Mouse (Mus musculus) lung, embryonic 16.5 days (tissue): ENCODE results near the gene Camta1. TPM values are rescaled to one million over a fixed set of nuclear protein-coding genes. Genes with fewer than 3 reads are reported as not detected.

Experiments used
- ATAC-seq: fragments of 200-750 bp; cut with Nextera tagmentation; 2 replicates; pipeline ENCODE4 v1.8.0; 2017; ENCODE audit warnings: low read depth, mild to moderate bottlenecking, moderate library complexity
- H3K27ac ChIP-seq: fragments of 300-500 bp; sonication (generic); 2 replicates; pipeline ENCODE4 v1.5.1; 2014; ENCODE audit warnings: mild to moderate bottlenecking, control low read depth, low read length
- H3K27me3 ChIP-seq: fragments of 300-500 bp; sonication (generic); 2 replicates; pipeline ENCODE4 v1.6.1; 2014; ENCODE audit warnings: low read depth, low read length, mixed read lengths; ENCODE audit not compliant: control insufficient read depth, insufficient read depth
- H3K36me3 ChIP-seq: fragments of 300-500 bp; sonication (generic); 2 replicates; pipeline ENCODE4 v1.6.1; 2014; ENCODE audit warnings: low read length; ENCODE audit not compliant: control insufficient read depth, insufficient read depth
- H3K4me1 ChIP-seq: fragments of 300-500 bp; sonication (generic); replicated peaks from 2 replicates; pipeline ENCODE4 v1.6.1; 2014; ENCODE audit warnings: low read length, mixed read lengths; ENCODE audit not compliant: control insufficient read depth, insufficient read depth
- H3K4me2 ChIP-seq: fragments of 300-500 bp; sonication (generic); 2 replicates; pipeline ENCODE4 v1.6.1; 2014; ENCODE audit warnings: low read depth, low read length, control low read depth
- H3K4me3 ChIP-seq: fragments of 300-500 bp; sonication (generic); 2 replicates; pipeline ENCODE4 v1.5.1; 2014; ENCODE audit warnings: mild to moderate bottlenecking, low read length, control low read depth
- H3K9ac ChIP-seq: fragments of 300-500 bp; sonication (generic); 2 replicates; pipeline ENCODE4 v1.6.1; 2014; ENCODE audit warnings: low read length, control low read depth
- H3K9me3 ChIP-seq: fragments of 300-500 bp; sonication (generic); 2 replicates; pipeline ENCODE4 v1.6.1; 2016; ENCODE audit warnings: low read length; ENCODE audit not compliant: control insufficient read depth
- WGBS: fragments of 180-500 bp; shearing (Covaris S2); extraction: QIAGEN DNeasy Blood & Tissue Kit; methylation state at CpG from one replicate; pipeline ENCODE4 v1.1.7; 2014; 5-methylcytosine and 5-hydroxymethylcytosine counted together
- polyA plus RNA-seq: library from polyadenylated mRNA; unstranded; fragments of >200 nt; fragmentation: Nextera tagmentation; extraction: Ambion mirVana; gene quantifications from 2 replicates; pipeline ENCODE4 v1.2.1, GENCODE M21; 2015

The Camta1 gene
- polyA plus RNA-seq, 1 experiment from 2014 or later: 89.4 TPM

- WGBS: 63% methylated on average over 12 of the region's 12 CpGs
- Histone ChIP-seq H3K36me3 (no peaks in the 10 kb centered on the region), H3K4me1 (peaks cover 6% of the 10 kb centered on the region; the same call in 1 of the 2 replicates), H3K4me2 (no peak overlapping the region), H3K4me3 (no peak overlapping the region), H3K27me3 (no peaks in the 10 kb centered on the region), H3K9me3 (no peaks in the 10 kb centered on the region), H3K9ac (no peak overlapping the region), H3K27ac (no peak overlapping the region)
- ATAC-seq: no peak
These were observed 637.7 kb downstream of the Camta1 start for GRCm38 (mm10) chr4:151224017-151224416.

GRCm38 (mm10) chr4:151223263-151223996, 638.2 kb downstream of the Camta1 start:
- H3K4me1 ChIP-seq: peaks cover 6% of the 10 kb centered on the region; the same call in 1 of the 2 replicates
- no peak overlapping the region for H3K4me2 ChIP-seq
- H3K9me3 ChIP-seq: no peaks in the 10 kb centered on the region
- 51% methylated on average over 13 of the region's 13 CpGs for WGBS
- no peak overlapping the region for H3K9ac ChIP-seq
- no peaks in the 10 kb centered on the region for H3K27me3 ChIP-seq
- no peak overlapping the region for H3K27ac ChIP-seq
- H3K4me3 ChIP-seq: no peak overlapping the region
- no peaks in the 10 kb centered on the region for H3K36me3 ChIP-seq
- ATAC-seq: no peak

- H3K27me3 ChIP-seq: no peaks in the 10 kb centered on the region
- no peak overlapping the region for H3K27ac ChIP-seq
- ATAC-seq: peak; percentile 67
- H3K4me3 ChIP-seq: no peak overlapping the region
- peaks cover 6% of the 10 kb centered on the region; the same call in 1 of the 2 replicates for H3K4me1 ChIP-seq
- H3K9me3 ChIP-seq: no peaks in the 10 kb centered on the region
- H3K36me3 ChIP-seq: no peaks in the 10 kb centered on the region
- no peak overlapping the region for H3K4me2 ChIP-seq
- WGBS: 20% methylated on average over 10 of the region's 10 CpGs
- H3K9ac ChIP-seq: no peak overlapping the region
These were observed 639.0 kb downstream of the Camta1 start for GRCm38 (mm10) chr4:151222635-151223034.

GRCm38 (mm10) chr4:151216553-151217292, 645.0 kb downstream of the Camta1 start:
- H3K27ac ChIP-seq: peak overlapping the region; percentile 14
- peak overlapping the region; percentile 23; the same call in 1 of the 2 replicates for H3K4me2 ChIP-seq
- no peaks in the 10 kb centered on the region for H3K27me3 ChIP-seq
- 51% methylated on average over 15 of the region's 15 CpGs for WGBS
- no peak overlapping the region for H3K4me3 ChIP-seq
- H3K9me3 ChIP-seq: no peaks in the 10 kb centered on the region
- peak; percentile 80 for ATAC-seq
- no peaks in the 10 kb centered on the region for H3K36me3 ChIP-seq
- H3K9ac ChIP-seq: no peak overlapping the region
- H3K4me1 ChIP-seq: peaks cover 12% of the 10 kb centered on the region

- H3K9me3 ChIP-seq: no peaks in the 10 kb centered on the region
- H3K27me3 ChIP-seq: no peaks in the 10 kb centered on the region
- H3K9ac ChIP-seq: no peak overlapping the region
- H3K27ac ChIP-seq: no peak overlapping the region
- H3K4me3 ChIP-seq: no peak overlapping the region
- no peak overlapping the region for H3K4me2 ChIP-seq
- ATAC-seq: no peak; the same call in 1 of the 2 replicates
- H3K4me1 ChIP-seq: peaks cover 12% of the 10 kb centered on the region
- no peaks in the 10 kb centered on the region for H3K36me3 ChIP-seq
- 21% methylated on average over 4 of the region's 4 CpGs for WGBS
These were observed 645.8 kb downstream of the Camta1 start for GRCm38 (mm10) chr4:151215866-151216265.

GRCm38 (mm10) chr4:151215179-151215578, 646.5 kb downstream of the Camta1 start:
- Histone ChIP-seq H3K4me1 (peaks cover 12% of the 10 kb centered on the region), H3K9ac (no peak overlapping the region), H3K27me3 (no peaks in the 10 kb centered on the region), H3K4me3 (no peak overlapping the region), H3K9me3 (no peaks in the 10 kb centered on the region), H3K4me2 (no peak overlapping the region), H3K36me3 (no peaks in the 10 kb centered on the region), H3K27ac (no peak overlapping the region)
- 47% methylated on average over 1 of the region's 1 CpGs for WGBS
- ATAC-seq: no peak

- no peak overlapping the region for H3K4me3 ChIP-seq
- H3K36me3 ChIP-seq: no peaks in the 10 kb centered on the region
- H3K27me3 ChIP-seq: no peaks in the 10 kb centered on the region
- H3K9me3 ChIP-seq: no peaks in the 10 kb centered on the region
- H3K9ac ChIP-seq: no peak overlapping the region
- WGBS: 62% methylated on average over 11 of the region's 11 CpGs
- H3K4me2 ChIP-seq: no peak overlapping the region
- H3K27ac ChIP-seq: no peak overlapping the region
- no peak for ATAC-seq
- peaks cover 12% of the 10 kb centered on the region for H3K4me1 ChIP-seq
These were observed 648.2 kb downstream of the Camta1 start for GRCm38 (mm10) chr4:151213475-151213874.

- Histone ChIP-seq H3K9me3 (no peaks in the 10 kb centered on the region), H3K4me1 (peaks cover 11% of the 10 kb centered on the region), H3K4me3 (no peak overlapping the region), H3K27ac (no peak overlapping the region), H3K27me3 (no peaks in the 10 kb centered on the region), H3K9ac (no peak overlapping the region), H3K36me3 (no peaks in the 10 kb centered on the region), H3K4me2 (no peak overlapping the region)
- WGBS: 77% methylated on average over 6 of the region's 6 CpGs
- no peak for ATAC-seq
These were observed 649.7 kb downstream of the Camta1 start for GRCm38 (mm10) chr4:151211992-151212391.

- Histone ChIP-seq H3K4me3 (no peak overlapping the region), H3K27ac (no peak overlapping the region), H3K36me3 (no peaks in the 10 kb centered on the region), H3K4me1 (no peaks in the 10 kb centered on the region), H3K27me3 (no peaks in the 10 kb centered on the region), H3K9ac (no peak overlapping the region), H3K4me2 (no peak overlapping the region), H3K9me3 (no peaks in the 10 kb centered on the region)
- WGBS: 85% methylated on average over 7 of the region's 7 CpGs
- no peak for ATAC-seq
These were observed 654.1 kb downstream of the Camta1 start for GRCm38 (mm10) chr4:151207566-151207965.
